Mouse (Mus musculus): ENCODE measurements at regions not wholly inside any gene's neighbourhood (a gene's known extent, or its start where the extent isn't known, plus 50 kb on each side); places are given as distances from the start of the nearest gene placed in this dataset.

DNA sequence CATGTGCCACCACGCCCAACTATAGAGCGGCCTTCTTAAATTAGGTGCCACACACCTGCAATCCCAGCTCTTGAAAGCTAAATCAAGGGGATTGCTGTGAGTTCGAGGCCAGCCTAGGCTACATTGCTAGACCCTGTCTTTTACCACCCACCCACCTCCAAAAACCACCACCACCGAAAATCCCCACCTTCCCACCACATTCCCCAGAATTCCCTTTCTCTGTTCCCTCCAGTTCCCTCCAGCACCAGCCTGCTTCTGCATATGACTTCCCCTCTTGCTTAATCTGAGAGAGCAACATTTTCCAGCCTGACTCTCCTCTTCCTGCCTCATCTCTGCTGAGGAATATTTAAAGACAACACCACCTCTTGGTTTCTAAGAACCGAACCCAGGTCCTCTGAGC is 58.5 kb upstream of the Agps start:
- no peak overlapping the region for H3K27ac ChIP-seq (ENCODE audit: low read depth)
- TF ChIP-seq CTCF (IDR thresholded peaks at IDR 0.05; ENCODE audit: low read depth) (no peak), EP300 (IDR thresholded peaks at IDR 0.05; ENCODE audit: low read depth) (no peak)
- no peak for DNase-seq (ENCODE audit: low spot score)

GRCm38 (mm10) chr2:75772251-75772956 is 59.6 kb upstream of the Agps start:
- DNase-seq (ENCODE audit: low spot score) = peak; percentile 75
- TF ChIP-seq EP300 (IDR thresholded peaks at IDR 0.05; ENCODE audit: low read depth) (no peak), CTCF (IDR thresholded peaks at IDR 0.05; ENCODE audit: low read depth) (no peak)
- no peak overlapping the region for H3K4me3 ChIP-seq (ENCODE audit: low read depth, low read length)
- H3K36me3 ChIP-seq (replicated peaks; ENCODE audit: control insufficient read depth, insufficient read depth, low read length) = no peaks in the 10 kb centered on the region
- no peaks in the 10 kb centered on the region for H3K27me3 ChIP-seq (ENCODE audit: control insufficient read depth, insufficient read depth, low read length)
- H3K4me2 ChIP-seq (ENCODE audit: low read depth, low read length) = 0 out of 2 replicates have a peak overlapping the region, but pooled peaks have one; percentile 11
- H3K27ac ChIP-seq (ENCODE audit: low read depth) = peak overlapping the region; percentile 67
- peak overlapping the region; percentile 29; the same call in 1 of the 2 replicates for H3K9ac ChIP-seq (replicated peaks; ENCODE audit: low read depth, low read length)
- WGBS = 23% methylated on average over 11 of the region's 11 CpGs
- no peaks in the 10 kb centered on the region for H3K9me3 ChIP-seq (replicated peaks; ENCODE audit: control insufficient read depth, low read length)
- peak; percentile 69 for ATAC-seq (ENCODE audit: insufficient read depth, low read depth)
- H3K4me1 ChIP-seq (ENCODE audit: control insufficient read depth, insufficient read depth) = peaks cover 28% of the 10 kb centered on the region

More for the DNA sequence above, 58.5 kb upstream of the Agps start:
- 86% methylated on average over 5 of the region's 5 CpGs for WGBS
- H3K4me2 ChIP-seq (ENCODE audit: low read depth, low read length) = no peak overlapping the region
- H3K9ac ChIP-seq (replicated peaks; ENCODE audit: low read depth, low read length) = no peak overlapping the region
- no peak overlapping the region for H3K4me3 ChIP-seq (ENCODE audit: low read depth, low read length)
- no peaks in the 10 kb centered on the region for H3K9me3 ChIP-seq (replicated peaks; ENCODE audit: control insufficient read depth, low read length)
- H3K27me3 ChIP-seq (ENCODE audit: control insufficient read depth, insufficient read depth, low read length) = no peaks in the 10 kb centered on the region
- H3K36me3 ChIP-seq (replicated peaks; ENCODE audit: control insufficient read depth, insufficient read depth, low read length) = no peaks in the 10 kb centered on the region
- peaks cover 27% of the 10 kb centered on the region for H3K4me1 ChIP-seq (ENCODE audit: control insufficient read depth, insufficient read depth)
- ATAC-seq (ENCODE audit: insufficient read depth, low read depth) = no peak

- no peak for TF ChIP-seq CTCF (IDR thresholded peaks at IDR 0.05; ENCODE audit: low read depth)
- TF ChIP-seq EP300 (IDR thresholded peaks at IDR 0.05; ENCODE audit: low read depth) = no peak
- H3K4me2 ChIP-seq (ENCODE audit: low read depth, low read length) = no peak overlapping the region
- H3K27ac ChIP-seq (ENCODE audit: low read depth) = no peak overlapping the region
- H3K4me1 ChIP-seq (ENCODE audit: control insufficient read depth, insufficient read depth) = peaks cover 17% of the 10 kb centered on the region
- no peaks in the 10 kb centered on the region for H3K36me3 ChIP-seq (replicated peaks; ENCODE audit: control insufficient read depth, insufficient read depth, low read length)
- no peaks in the 10 kb centered on the region for H3K27me3 ChIP-seq (ENCODE audit: control insufficient read depth, insufficient read depth, low read length)
- no peak for DNase-seq (ENCODE audit: low spot score)
- WGBS = 68% methylated on average over 1 of the region's 1 CpGs
- ATAC-seq (ENCODE audit: insufficient read depth, low read depth) = no peak
- no peak overlapping the region for H3K9ac ChIP-seq (replicated peaks; ENCODE audit: low read depth, low read length)
- no peaks in the 10 kb centered on the region for H3K9me3 ChIP-seq (replicated peaks; ENCODE audit: control insufficient read depth, low read length)
- H3K4me3 ChIP-seq (ENCODE audit: low read depth, low read length) = no peak overlapping the region
Observed at GRCm38 (mm10) chr2:75770633-75771032, 61.3 kb upstream of the Agps start.

- TF ChIP-seq EP300 (IDR thresholded peaks at IDR 0.05; ENCODE audit: low read depth) = no peak
- no peak for TF ChIP-seq CTCF (IDR thresholded peaks at IDR 0.05; ENCODE audit: low read depth)
- H3K4me3 ChIP-seq (ENCODE audit: low read depth, low read length) = no peak overlapping the region
- no peak for DNase-seq (ENCODE audit: low spot score)
- peaks cover 17% of the 10 kb centered on the region for H3K4me1 ChIP-seq (ENCODE audit: control insufficient read depth, insufficient read depth)
- 84% methylated on average over 5 of the region's 5 CpGs for WGBS
- no peaks in the 10 kb centered on the region for H3K36me3 ChIP-seq (replicated peaks; ENCODE audit: control insufficient read depth, insufficient read depth, low read length)
- H3K4me2 ChIP-seq (ENCODE audit: low read depth, low read length) = no peak overlapping the region
- H3K9ac ChIP-seq (replicated peaks; ENCODE audit: low read depth, low read length) = no peak overlapping the region
- no peak overlapping the region for H3K27ac ChIP-seq (ENCODE audit: low read depth)
- H3K9me3 ChIP-seq (replicated peaks; ENCODE audit: control insufficient read depth, low read length) = no peaks in the 10 kb centered on the region
- no peaks in the 10 kb centered on the region for H3K27me3 ChIP-seq (ENCODE audit: control insufficient read depth, insufficient read depth, low read length)
- ATAC-seq (ENCODE audit: insufficient read depth, low read depth) = no peak
Observed at GRCm38 (mm10) chr2:75768559-75769304, 63.2 kb upstream of the Agps start.

GRCm38 (mm10) chr2:75767871-75768558 is 63.6 kb upstream of the Nfe2l2 start:
- Histone ChIP-seq H3K27ac (ENCODE audit: low read depth) (no peak overlapping the region), H3K36me3 (replicated peaks; ENCODE audit: control insufficient read depth, insufficient read depth, low read length) (no peaks in the 10 kb centered on the region), H3K4me3 (ENCODE audit: low read depth, low read length) (no peak overlapping the region), H3K27me3 (ENCODE audit: control insufficient read depth, insufficient read depth, low read length) (no peaks in the 10 kb centered on the region), H3K9ac (replicated peaks; ENCODE audit: low read depth, low read length) (no peak overlapping the region), H3K4me1 (ENCODE audit: control insufficient read depth, insufficient read depth) (peaks cover 21% of the 10 kb centered on the region), H3K9me3 (replicated peaks; ENCODE audit: control insufficient read depth, low read length) (no peaks in the 10 kb centered on the region), H3K4me2 (ENCODE audit: low read depth, low read length) (no peak overlapping the region)
- 53% methylated on average over 7 of the region's 7 CpGs for WGBS
- no peak for TF ChIP-seq EP300 (IDR thresholded peaks at IDR 0.05; ENCODE audit: low read depth)
- no peak for TF ChIP-seq CTCF (IDR thresholded peaks at IDR 0.05; ENCODE audit: low read depth)
- DNase-seq (ENCODE audit: low spot score) (peak; percentile 27), ATAC-seq (ENCODE audit: insufficient read depth, low read depth) (no peak)
